Mouse (Mus musculus) liver, postnatal 0 days (tissue): ENCODE data around the gene Krtap1-5.

ENCODE experiments used
- CTCF ChIP-seq: sonication (generic); IDR thresholded peaks from 2 replicates; pipeline ENCODE4 v1.5.1; 2016; ENCODE audit warnings: antibody characterized with exemption, low read depth
- EP300 ChIP-seq: IDR thresholded peaks from 2 replicates; pipeline ENCODE4 v1.6.1; 2016; ENCODE audit warnings: antibody characterized with exemption, low read depth, mild to moderate bottlenecking

DNA sequence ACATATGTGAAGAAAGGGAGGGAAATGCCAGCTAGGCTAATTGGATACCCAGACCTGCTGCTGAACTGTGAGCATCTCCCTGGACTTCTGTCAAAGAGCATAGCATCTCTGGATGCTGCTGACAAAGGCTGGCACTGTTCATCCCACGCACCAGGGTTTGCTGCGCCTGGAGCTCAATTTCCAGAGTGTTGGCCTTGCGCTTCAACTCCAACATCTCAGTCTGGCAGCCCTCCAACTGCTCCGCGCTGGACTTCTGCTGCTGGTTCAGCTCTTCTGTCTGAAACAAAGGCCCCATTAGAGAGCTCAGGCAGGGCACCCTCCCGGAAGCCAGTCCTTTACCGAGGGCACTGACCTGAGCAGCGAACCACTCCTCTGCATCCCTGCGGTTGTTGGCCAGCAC, 41.1 kb downstream of the Krtap1-5 start:
- no peak for TF ChIP-seq CTCF
- TF ChIP-seq EP300: no peak
